Mouse (Mus musculus) forelimb bud, embryonic 11.5 days (tissue): ENCODE measurements around the gene Alkbh3.

Experiments
- DNase-seq: peaks from one replicate; pipeline ENCODE4 v3.0.0-alpha.2; 2012; ENCODE audit warnings: low read depth, low spot score

Alkbh3 gene

GRCm38 (mm10) chr2:94010335-94011291 lies at the start of gene Alkbh3:
Gene Alkbh3, minus strand, starts transcription at chr2:94010807.
- DNase-seq, result peak; percentile 94

DNA sequence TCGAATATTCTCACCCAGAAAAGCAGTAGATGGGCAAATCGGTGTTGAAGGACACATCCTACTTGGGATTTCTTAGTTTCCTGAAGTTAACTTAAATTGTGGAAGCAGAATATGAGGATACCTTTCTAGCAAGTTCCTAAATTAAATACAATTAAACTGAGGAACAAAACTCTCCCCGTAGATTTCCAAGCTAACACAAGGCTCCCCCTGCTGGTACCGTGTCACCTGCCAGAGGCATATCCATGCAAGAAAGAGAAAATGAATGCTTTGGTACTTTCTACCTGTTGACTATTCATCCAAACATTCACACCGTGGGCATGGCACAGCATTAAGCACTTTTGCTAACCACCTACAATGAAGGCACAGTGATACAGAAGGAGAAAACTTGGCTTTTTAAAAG lies 48.9 kb upstream of the Alkbh3 start:
- DNase-seq, result no peak

DNA sequence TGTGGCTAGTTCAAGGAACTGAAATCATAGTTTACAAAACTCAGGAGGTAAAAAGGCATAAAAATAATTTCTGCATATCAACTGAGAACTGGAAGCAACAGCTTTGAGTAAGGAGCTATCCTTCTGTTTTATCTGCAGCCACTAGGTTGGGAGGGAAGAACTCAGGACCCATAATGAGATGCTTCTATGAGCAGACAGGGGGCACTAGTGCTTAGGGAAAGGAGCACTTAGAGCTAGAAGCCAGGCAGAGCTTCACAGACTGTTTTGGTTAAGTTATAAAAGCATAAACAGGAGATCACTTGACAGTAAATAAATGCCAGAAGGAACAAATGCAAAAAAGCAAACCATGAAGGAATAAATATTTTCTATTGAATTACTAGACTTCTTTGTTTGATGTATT lies 44.2 kb upstream of the Alkbh3 start:
- peak; percentile 21 for DNase-seq

DNA sequence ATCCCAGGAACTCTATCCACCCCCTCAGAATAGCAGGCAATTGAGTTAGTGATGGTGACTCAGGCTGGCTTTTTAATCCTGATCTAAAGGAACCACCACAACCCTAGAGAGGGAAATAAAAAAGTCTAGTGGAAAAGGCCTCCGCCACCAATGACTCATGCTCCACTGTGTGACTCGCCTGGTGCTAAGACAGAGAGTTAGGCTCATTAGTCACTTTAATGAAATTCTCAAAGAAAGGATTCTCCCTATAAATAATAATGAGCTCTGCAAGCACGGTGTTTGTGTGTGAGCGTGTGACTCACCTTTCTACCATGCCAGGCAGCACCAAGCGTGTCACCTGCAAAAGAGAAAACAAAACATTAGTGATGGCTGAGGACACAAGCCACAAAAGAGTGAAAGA lies 41.3 kb upstream of the Alkbh3 start:
- DNase-seq, result no peak

- no peak for DNase-seq
Observed at GRCm38 (mm10) chr2:94050901-94051300, 40.3 kb upstream of the Alkbh3 start.

DNA sequence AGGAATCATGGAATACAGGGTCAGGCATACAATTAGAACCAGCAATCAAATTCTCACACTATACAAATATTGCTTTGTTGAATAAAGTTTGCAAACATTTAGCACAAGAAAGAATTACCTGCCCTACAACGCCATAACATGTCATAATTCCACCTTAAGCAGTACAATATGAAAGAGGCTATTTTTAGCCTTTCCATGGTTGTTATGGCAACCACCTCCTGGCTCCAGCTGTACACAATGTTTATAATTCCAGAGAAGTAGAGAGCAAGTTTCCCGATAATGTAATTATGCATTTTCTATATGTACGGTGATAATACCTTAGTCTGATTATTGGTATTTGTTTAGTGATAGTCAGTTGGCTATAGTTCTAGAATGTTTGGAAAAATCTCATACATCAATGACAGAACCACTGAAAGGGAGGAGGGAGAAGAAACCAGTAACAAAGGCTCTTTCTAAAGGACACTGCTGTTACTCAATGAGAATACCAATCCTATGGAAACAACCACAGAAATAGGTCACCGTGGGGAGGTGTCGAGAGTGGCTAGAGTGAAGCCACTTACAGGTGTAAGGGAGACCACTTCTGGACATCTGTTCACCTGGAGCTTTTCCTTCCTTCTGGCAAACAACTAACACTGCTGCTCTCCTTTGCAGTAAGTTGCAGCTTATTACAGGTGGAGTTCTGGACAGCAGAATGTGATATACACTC lies 39.0 kb upstream of the Alkbh3 start:
- DNase-seq, result no peak

- DNase-seq, result no peak
Observed at GRCm38 (mm10) chr2:94048733-94049470, 38.3 kb upstream of the Alkbh3 start.

- DNase-seq, result no peak
Observed at GRCm38 (mm10) chr2:94048271-94048670, 37.7 kb upstream of the Alkbh3 start.

GRCm38 (mm10) chr2:94045411-94046090 lies 34.9 kb upstream of the Alkbh3 start:
- DNase-seq, result no peak

DNA sequence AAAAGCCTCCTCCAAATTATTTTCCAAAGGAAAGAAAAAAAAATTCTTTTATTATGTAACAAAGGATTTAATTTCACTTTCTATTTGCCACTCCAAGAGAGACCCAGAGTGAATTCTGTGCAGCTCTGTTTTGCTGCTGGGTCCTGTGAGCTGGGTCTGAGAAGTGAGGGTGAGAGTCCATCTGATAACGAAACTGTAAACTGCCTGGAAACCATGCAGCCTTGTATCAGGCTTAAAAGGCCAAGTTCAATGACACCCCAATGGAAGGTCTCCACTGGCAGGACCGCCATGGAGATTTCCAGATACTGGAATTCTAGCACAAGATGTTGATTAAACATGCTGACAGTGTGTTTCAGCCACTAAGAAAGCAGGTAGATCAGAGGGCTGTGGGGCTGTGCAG lies 33.6 kb upstream of the Alkbh3 start:
- DNase-seq, result no peak

DNA sequence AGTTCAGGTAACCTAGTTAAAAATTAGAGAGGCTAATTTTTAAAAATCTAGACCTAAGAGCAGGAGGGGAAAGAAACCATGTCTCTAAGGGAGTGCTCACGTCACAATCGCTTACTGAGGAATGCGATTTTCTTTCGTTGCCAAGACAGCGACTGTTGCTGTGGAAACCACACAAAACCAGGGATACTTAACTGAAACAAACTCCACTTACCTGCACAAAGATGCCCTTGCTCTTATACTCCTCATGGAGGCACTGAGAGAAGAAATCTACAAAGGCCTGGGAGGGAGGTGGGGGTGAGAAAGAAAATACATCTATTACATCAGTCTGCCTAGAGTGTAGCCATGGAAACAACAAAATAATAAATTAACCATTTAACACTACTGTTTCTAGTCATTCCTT lies 33.1 kb upstream of the Alkbh3 start:
- DNase-seq, result peak; percentile 8

GRCm38 (mm10) chr2:94042461-94042860 lies 31.9 kb upstream of the Alkbh3 start:
- no peak for DNase-seq

- no peak for DNase-seq
Observed at GRCm38 (mm10) chr2:94040391-94041125, 30.0 kb upstream of the Alkbh3 start.

GRCm38 (mm10) chr2:94035428-94036331 lies 25.1 kb upstream of the Alkbh3 start:
- peak; percentile 59 for DNase-seq

GRCm38 (mm10) chr2:94030602-94031001 lies 20.0 kb upstream of the Alkbh3 start:
- DNase-seq, result no peak

DNA sequence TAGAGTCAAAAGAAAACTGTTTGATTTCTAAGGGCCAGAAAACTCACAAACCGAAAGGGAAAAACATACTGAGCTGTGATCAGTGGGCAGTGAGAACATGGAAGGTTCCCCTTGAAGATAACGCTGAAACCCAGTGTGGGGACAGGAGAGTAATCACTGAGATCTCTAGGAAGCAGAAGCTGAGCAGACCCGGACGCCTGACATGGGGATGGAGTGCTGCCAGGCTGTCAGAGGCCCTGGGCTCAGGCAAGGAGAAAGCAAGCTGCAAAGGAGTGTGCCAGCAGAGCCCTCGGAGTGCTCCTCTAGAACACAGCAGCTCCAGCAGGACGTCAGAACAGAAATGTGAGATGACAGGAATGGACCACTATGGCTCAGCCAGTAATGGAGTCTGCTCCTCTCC lies 14.0 kb upstream of the Alkbh3 start:
- DNase-seq, result no peak

DNA sequence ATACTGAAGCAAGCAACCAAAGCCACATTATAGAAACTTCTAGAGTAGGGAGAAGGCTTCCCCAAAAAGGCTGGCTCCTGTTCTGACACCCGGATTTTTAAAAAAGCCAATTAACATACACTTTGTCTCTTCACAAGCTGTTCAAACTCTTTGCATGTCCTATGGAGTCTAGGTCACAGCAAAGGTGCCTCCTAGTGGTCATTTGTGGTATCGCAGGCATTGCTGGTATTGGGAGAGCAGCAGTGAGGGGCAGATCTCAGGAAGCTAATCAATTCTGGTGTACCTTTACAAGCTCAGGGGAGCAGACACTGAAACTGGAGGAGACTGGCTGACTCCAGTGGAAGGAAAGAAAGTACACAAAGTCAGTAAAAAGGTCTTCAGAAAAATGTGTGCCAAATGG lies 8.3 kb downstream of the Alkbh3 start:
- peak; percentile 79 for DNase-seq

GRCm38 (mm10) chr2:94001918-94002317 lies 8.7 kb downstream of the Alkbh3 start:
- no peak for DNase-seq

DNA sequence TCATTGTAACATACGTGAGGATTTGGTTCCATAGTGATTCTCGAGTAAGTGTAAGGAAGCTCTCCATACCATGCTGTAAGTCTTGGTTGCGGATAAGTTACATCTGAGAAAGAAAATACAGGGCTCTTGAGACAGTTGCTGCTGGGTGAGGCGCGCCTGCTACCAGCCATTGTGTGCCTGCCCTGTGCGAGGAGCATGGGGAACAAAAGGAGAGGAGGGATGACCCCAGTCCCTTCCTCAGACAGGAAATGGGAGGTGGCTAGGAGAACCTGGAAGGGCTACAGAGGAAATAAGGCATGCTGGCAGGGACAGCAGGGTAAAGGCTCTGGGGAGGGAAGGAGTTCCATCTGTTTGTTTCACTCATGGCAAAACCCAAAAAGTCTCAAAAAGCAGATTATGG lies 9.2 kb downstream of the Alkbh3 start:
- no peak for DNase-seq

DNA sequence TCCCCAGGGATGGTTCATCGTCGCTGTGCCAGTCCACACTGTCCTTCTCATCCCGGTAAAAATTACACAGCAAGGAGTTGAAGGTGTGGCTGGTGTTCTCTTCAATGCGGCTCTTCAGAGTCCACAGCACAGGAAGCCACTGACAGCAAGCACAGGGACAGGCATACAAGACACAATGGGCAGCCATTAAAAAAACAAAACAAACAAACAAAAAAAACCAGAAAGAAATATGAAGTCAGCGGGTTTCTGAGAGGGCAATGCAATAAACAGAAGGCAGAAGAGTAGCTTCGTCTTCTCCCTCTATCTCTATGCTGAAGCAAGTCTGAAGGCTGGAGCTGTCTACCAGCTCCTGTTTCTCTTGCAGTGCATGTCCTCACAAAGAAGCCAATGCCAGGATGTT lies 14.4 kb downstream of the Alkbh3 start, which contains the start of gene Gm27027:
Gene Gm27027, minus strand, starts transcription at position 101 of the 400 bp plus-strand sequence.
- no peak for DNase-seq
